Mouse (Mus musculus) lung, postnatal 0 days (tissue): ENCODE measurements around the gene Trio. TPM values are rescaled to one million over a fixed set of nuclear protein-coding genes. Genes with fewer than 3 reads are reported as not detected.

ENCODE experiments used
- ATAC-seq: fragments of 200-750 bp; cut with Nextera tagmentation; 2 replicates; pipeline ENCODE4 v1.8.0; 2017; ENCODE audit warnings: moderate library complexity
- DNase-seq: peaks from one replicate; pipeline ENCODE4 v3.0.0-alpha.2; 2016; ENCODE audit warnings: low spot score
- H3K27ac ChIP-seq: fragments of 300-500 bp; sonication (generic); 2 replicates; pipeline ENCODE4 v1.5.1; 2014; ENCODE audit warnings: antibody characterized with exemption, mild to moderate bottlenecking, low read length, mixed read lengths
- H3K27me3 ChIP-seq: fragments of 300-500 bp; sonication (generic); replicated peaks from 2 replicates; pipeline ENCODE4 v1.6.1; 2014; ENCODE audit warnings: low read length, mixed read lengths; ENCODE audit not compliant: insufficient read depth
- H3K36me3 ChIP-seq: fragments of 300-500 bp; sonication (generic); 2 replicates; pipeline ENCODE4 v1.6.1; 2014; ENCODE audit warnings: low read length, mixed read lengths; ENCODE audit not compliant: insufficient read depth
- H3K4me1 ChIP-seq: fragments of 300-500 bp; sonication (generic); 2 replicates; pipeline ENCODE4 v1.6.1; 2014; ENCODE audit warnings: antibody characterized with exemption, low read depth, low read length, mixed read lengths; ENCODE audit not compliant: insufficient read depth
- H3K4me2 ChIP-seq: fragments of 300-500 bp; sonication (generic); replicated peaks from 2 replicates; pipeline ENCODE4 v1.6.1; 2014; ENCODE audit warnings: low read depth, mild to moderate bottlenecking, low read length, moderate library complexity, mixed read lengths
- H3K4me3 ChIP-seq: fragments of 300-500 bp; sonication (generic); 2 replicates; pipeline ENCODE4 v1.5.1; 2014; ENCODE audit warnings: low read depth, low read length
- H3K9ac ChIP-seq: fragments of 300-500 bp; sonication (generic); replicated peaks from 2 replicates; pipeline ENCODE4 v1.6.1; 2014; ENCODE audit warnings: low read depth, mild to moderate bottlenecking
- H3K9me3 ChIP-seq: fragments of 300-500 bp; sonication (generic); 2 replicates; pipeline ENCODE4 v1.6.1; 2016; ENCODE audit warnings: low read length, mixed read lengths
- CTCF ChIP-seq: IDR thresholded peaks from 2 replicates; pipeline ENCODE4 v1.5.1; 2016; ENCODE audit warnings: antibody characterized with exemption, mild to moderate bottlenecking
- EP300 ChIP-seq: IDR thresholded peaks from 2 replicates; pipeline ENCODE4 v1.6.1; 2016; ENCODE audit warnings: antibody characterized with exemption, mild to moderate bottlenecking, control low read depth
- WGBS: fragments of 180-500 bp; shearing (Covaris S2); extraction: QIAGEN DNeasy Blood & Tissue Kit; methylation state at CpG from one replicate; pipeline ENCODE4 v1.1.7; 2014; 5-methylcytosine and 5-hydroxymethylcytosine counted together
- polyA plus RNA-seq: library from polyadenylated mRNA; unstranded; fragments of >200 nt; fragmentation: Nextera tagmentation; extraction: Ambion mirVana; gene quantifications from 2 replicates; pipeline ENCODE4 v1.2.1, GENCODE M21; 2015

Gene Trio
- polyA plus RNA-seq, 1 experiment from 2014 or later: 15.6 TPM

DNA sequence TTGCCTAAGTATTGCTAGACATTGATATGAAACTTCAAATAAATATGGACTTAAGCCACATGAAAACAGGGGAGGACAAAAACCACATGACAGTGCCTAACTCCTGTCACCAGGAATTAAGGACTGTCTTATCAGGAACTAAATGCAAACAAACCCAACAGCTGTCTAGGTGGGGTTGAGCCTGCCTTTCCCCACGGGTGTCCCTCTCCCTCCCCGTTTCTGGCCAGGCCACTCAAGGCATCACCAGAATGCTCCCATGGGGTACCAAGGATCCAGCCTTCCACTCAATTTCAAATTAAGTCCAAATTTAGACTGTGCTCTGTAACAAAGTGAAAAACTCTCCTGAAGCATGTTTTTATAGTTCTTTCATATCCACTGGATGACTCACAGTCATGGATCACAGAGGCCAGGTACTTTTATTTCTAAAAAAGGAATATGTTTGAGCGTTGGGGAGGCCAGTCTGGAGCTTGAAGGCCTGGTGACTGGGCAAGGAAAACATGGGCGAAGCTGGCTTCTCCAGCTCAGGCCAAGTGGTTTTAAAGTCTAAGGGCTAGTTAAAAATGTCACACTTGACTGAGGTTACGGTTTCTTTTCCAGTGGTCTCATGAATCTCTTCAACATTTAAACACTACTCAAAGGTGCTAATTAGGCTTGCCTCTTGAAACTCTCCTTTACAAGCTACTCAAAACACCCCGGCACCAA lies 33.6 kb downstream of the Trio start:
- ATAC-seq (peak; percentile 72), DNase-seq (peak; percentile 50)
- H3K27me3 ChIP-seq: no peaks in the 10 kb centered on the region
- no peak overlapping the region for H3K4me3 ChIP-seq
- H3K4me2 ChIP-seq: no peak overlapping the region
- no peak overlapping the region for H3K9ac ChIP-seq
- H3K27ac ChIP-seq: 0 out of 2 replicates have a peak overlapping the region, but pooled peaks have one; percentile 43
- no peaks in the 10 kb centered on the region for H3K9me3 ChIP-seq
- peaks cover 13% of the 10 kb centered on the region; the same call in 1 of the 2 replicates for H3K4me1 ChIP-seq
- 48% methylated on average over 6 of the region's 6 CpGs for WGBS
- no peaks in the 10 kb centered on the region for H3K36me3 ChIP-seq
- TF ChIP-seq CTCF: no peak
- no peak for TF ChIP-seq EP300

DNA sequence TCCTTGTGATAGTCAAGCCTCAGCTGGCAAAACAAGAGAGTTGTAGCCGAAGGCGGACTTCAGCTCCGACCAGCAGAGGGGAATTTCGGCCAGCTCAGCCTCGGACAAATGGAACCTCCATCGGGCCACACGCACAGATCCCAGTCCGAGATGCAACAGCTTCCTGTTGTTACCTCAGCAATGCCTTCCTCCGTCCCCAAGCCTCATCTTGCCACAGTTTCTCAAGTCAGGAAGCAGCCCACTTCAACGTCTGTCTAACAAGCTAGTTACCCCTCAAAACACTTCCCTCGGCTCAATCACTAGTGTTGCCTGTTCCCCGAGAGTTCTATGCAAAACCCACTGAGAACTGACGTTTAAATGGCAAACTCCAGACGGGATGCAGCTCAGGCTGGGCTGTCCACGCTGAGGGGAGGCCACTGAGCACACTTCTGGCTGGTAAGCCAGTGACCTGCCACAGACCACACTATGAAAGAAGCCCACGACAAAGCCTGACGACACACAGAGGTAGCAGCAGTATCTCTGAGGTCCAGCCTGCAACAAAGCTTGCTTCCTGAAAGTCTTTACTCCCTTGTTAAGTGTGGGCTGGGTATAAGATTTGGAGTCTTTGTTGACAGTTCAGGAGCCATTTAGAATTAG lies 34.5 kb downstream of the Trio start:
- no peaks in the 10 kb centered on the region for H3K9me3 ChIP-seq
- 68% methylated on average over 17 of the region's 17 CpGs for WGBS

DNA sequence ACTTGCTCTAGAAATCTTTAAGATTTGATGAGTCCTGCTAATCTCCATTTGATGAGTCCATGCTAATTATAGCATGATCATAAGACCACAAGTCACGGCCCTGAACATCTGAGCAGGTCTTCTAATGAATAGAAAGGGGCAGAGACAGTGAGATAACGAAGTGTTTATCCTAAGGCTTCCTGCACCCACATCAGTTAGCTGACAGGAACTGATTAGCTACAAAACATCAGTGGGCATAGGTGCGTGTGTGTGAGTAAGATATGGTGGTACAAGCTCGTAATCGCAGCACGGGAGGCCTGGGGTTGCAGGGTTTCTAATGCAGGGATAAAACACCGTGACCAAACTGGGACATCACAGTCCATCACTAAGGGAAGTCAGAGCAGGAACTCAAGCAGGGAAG lies 37.7 kb downstream of the Trio start:
- Histone ChIP-seq H3K9ac (no peak overlapping the region), H3K27ac (no peak overlapping the region), H3K27me3 (no peaks in the 10 kb centered on the region), H3K9me3 (no peaks in the 10 kb centered on the region), H3K36me3 (no peaks in the 10 kb centered on the region), H3K4me1 (peaks cover 6% of the 10 kb centered on the region; the same call in 1 of the 2 replicates), H3K4me3 (no peak overlapping the region), H3K4me2 (no peak overlapping the region)
- TF ChIP-seq CTCF: no peak
- TF ChIP-seq EP300: no peak
- DNase-seq (no peak), ATAC-seq (no peak)
- WGBS: 67% methylated on average over 7 of the region's 7 CpGs

More for the DNA sequence above, 34.5 kb downstream of the Trio start:
- Histone ChIP-seq H3K9ac (no peak overlapping the region), H3K27me3 (no peaks in the 10 kb centered on the region), H3K36me3 (no peaks in the 10 kb centered on the region), H3K27ac (no peak overlapping the region), H3K4me2 (no peak overlapping the region), H3K4me1 (peaks cover 9% of the 10 kb centered on the region; the same call in 1 of the 2 replicates), H3K4me3 (no peak overlapping the region)
- TF ChIP-seq EP300 (no peak), CTCF (no peak)
- ATAC-seq (no peak), DNase-seq (no peak)

- ATAC-seq: no peak
- 72% methylated on average over 2 of the region's 2 CpGs for WGBS
Observed at GRCm38 (mm10) chr15:27984881-27985280, 40.8 kb downstream of the Trio start.

DNA sequence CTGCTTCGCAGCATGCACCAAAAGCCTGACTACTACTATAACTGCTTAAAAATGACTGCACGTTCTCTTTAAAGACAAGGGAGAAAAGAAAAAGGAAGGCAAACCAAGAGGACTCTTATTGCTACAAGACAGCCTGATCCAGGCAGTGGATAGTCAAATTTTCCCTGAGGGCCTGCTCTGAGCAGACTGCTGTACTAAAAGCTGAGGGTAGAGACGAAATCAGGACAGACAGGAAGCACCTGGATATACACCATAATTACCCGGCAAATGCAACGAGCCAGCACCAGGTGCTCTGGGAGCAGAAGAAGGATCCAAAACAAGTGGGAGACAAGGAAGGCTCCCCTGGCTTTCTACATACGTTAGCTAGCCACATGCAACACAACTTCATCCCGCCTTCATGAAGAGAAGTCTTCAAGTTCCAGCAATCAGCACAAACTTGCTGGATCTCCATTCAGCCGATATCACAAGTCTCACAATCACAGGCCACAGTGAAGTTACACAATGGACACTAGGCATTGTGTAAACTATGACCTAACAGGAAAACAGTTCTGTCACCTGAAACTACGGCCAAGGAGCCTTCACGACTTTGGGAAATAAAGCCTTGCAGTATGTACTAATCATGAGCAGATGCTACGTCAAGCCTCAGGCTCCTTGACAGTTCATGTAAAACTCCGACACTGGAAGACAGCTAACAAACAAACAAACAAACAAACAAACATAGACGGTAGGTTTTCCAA lies 43.7 kb downstream of the Trio start:
- DNase-seq: peak; percentile 51

More at GRCm38 (mm10) chr15:27984881-27985280, 40.8 kb downstream of the Trio start:
- no peak for TF ChIP-seq EP300
- Histone ChIP-seq H3K9ac (no peak overlapping the region), H3K9me3 (no peaks in the 10 kb centered on the region), H3K27me3 (no peaks in the 10 kb centered on the region), H3K4me1 (peaks cover 7% of the 10 kb centered on the region; the same call in 1 of the 2 replicates), H3K36me3 (no peaks in the 10 kb centered on the region), H3K4me2 (no peak overlapping the region), H3K4me3 (no peak overlapping the region), H3K27ac (no peak overlapping the region)
- DNase-seq: no peak

GRCm38 (mm10) chr15:27981258-27981657 lies 44.4 kb downstream of the Trio start:
- Histone ChIP-seq H3K4me2 (no peak overlapping the region), H3K4me3 (no peak overlapping the region), H3K9me3 (no peaks in the 10 kb centered on the region), H3K36me3 (no peaks in the 10 kb centered on the region), H3K4me1 (peaks cover 7% of the 10 kb centered on the region; the same call in 1 of the 2 replicates), H3K27me3 (no peaks in the 10 kb centered on the region), H3K27ac (no peak overlapping the region), H3K9ac (no peak overlapping the region)
- TF ChIP-seq CTCF (no peak), EP300 (no peak)
- ATAC-seq (no peak), DNase-seq (no peak)
- 56% methylated on average over 3 of the region's 3 CpGs for WGBS

More for the DNA sequence above, 43.7 kb downstream of the Trio start:
- Histone ChIP-seq H3K4me2 (0 out of 2 replicates have a peak overlapping the region, but pooled peaks have one; percentile 11), H3K27ac (no peak overlapping the region), H3K27me3 (no peaks in the 10 kb centered on the region), H3K4me3 (no peak overlapping the region), H3K9ac (no peak overlapping the region), H3K4me1 (peaks cover 7% of the 10 kb centered on the region; the same call in 1 of the 2 replicates), H3K9me3 (no peaks in the 10 kb centered on the region), H3K36me3 (no peaks in the 10 kb centered on the region)
- 38% methylated on average over 13 of the region's 13 CpGs for WGBS
- TF ChIP-seq EP300 (no peak), CTCF (no peak)
- ATAC-seq: peak; percentile 32; the same call in 1 of the 2 replicates
